Mouse (Mus musculus) duodenum, adult 2 months (tissue): Measurements from ENCODE around the gene Sel1l. TPM values are rescaled to one million over a fixed set of nuclear protein-coding genes. Genes with fewer than 3 reads are reported as not detected.

ENCODE experiments used
- polyA plus RNA-seq: library from polyadenylated mRNA; depleted of rRNA; stranded (reverse); fragments of >200 nt; gene quantifications from 2 replicates; pipeline ENCODE4 v1.2.3, GENCODE M21; 2012; ENCODE audit warnings: low replicate concordance; rRNA removed

The Sel1l gene
- 13.0 and 21.1 TPM in 2 replicates for polyA plus RNA-seq

DNA sequence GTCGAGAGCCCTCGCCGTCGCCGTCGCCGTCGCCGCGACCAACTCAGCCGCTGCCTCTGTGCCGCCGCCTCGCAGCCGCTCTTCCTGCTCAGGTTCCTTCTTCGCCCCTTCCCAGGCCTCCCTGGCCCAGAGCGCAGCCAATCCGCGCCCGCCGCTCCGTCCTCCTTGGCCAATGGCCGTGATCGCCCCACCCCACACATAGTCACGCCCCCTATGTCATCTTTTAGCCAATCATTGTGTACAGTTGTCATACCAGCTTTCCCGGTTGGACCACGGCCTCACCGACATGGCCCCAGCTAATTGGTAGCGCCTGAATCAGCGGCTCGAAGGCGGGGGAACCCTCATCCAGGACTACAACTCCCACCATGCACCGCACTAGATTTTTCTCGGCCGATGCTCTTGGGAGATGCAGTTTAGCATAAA is at the start of gene Sel1l:
Sel1l (minus strand) TSS at position 113 of the 423 bp plus-strand sequence.

GRCm38 (mm10) chr12:91787959-91788437 is 61.0 kb downstream of the Sel1l start, which contains the start of gene Ston2:
Gene Ston2 (minus strand): TSS chr12:91788387.

Other genes with a start within 250 kb of the Sel1l start
- 3.3 and 4.1 TPM in 2 replicates for gene Ston2, start 60.8 kb downstream of the Sel1l start, polyA plus RNA-seq